Mouse (Mus musculus) adrenal gland, adult 8-10 months (tissue): Measurements from ENCODE around the gene Hnrnpa3. TPM values are rescaled to one million over a fixed set of nuclear protein-coding genes. Genes with fewer than 3 reads are reported as not detected.
A peak's percentile ranks its signal among the peaks of the same experiment; 100 is the strongest.
"Not testable (repeated sequence)": the region's sequence is repeated elsewhere in the genome, so short reads cannot be mapped to it uniquely, and the experiment has no call there.

ENCODE experiments used
- DNase-seq: peaks from one replicate; pipeline ENCODE4 v3.0.0; 2022
- total RNA-seq, 4 experiments: library from RNA; stranded (reverse); gene quantifications; 2 replicates each; pipeline ENCODE4 v1.2.4; 2022

Gene Hnrnpa3
- total RNA-seq, 4 experiments from 2014 or later: 269 to 378 (median 343) TPM

GRCm38 (mm10) chr2:75637361-75637760 lies 21.7 kb upstream of the Hnrnpa3 start:
- no peak for DNase-seq

- not testable (repeated sequence) for DNase-seq
Observed at GRCm38 (mm10) chr2:75637822-75638221, 21.2 kb upstream of the Hnrnpa3 start.

- DNase-seq: not testable (repeated sequence)
Observed at GRCm38 (mm10) chr2:75639535-75639934, 19.5 kb upstream of the Hnrnpa3 start.

- DNase-seq: not testable (repeated sequence)
Observed at GRCm38 (mm10) chr2:75642312-75642711, 16.7 kb upstream of the Hnrnpa3 start.

GRCm38 (mm10) chr2:75642795-75643550 lies 16.1 kb upstream of the Hnrnpa3 start:
- peak; percentile 74 for DNase-seq

GRCm38 (mm10) chr2:75643950-75644349 lies 15.1 kb upstream of the Hnrnpa3 start:
- no peak for DNase-seq

- no peak for DNase-seq
Observed at GRCm38 (mm10) chr2:75645251-75645650, 13.8 kb upstream of the Hnrnpa3 start.

- DNase-seq: no peak
Observed at GRCm38 (mm10) chr2:75650437-75650836, 8.6 kb upstream of the Hnrnpa3 start.

GRCm38 (mm10) chr2:75653150-75653549 lies 5.9 kb upstream of the Hnrnpa3 start:
- DNase-seq: no peak

GRCm38 (mm10) chr2:75654679-75655078 lies 4.4 kb upstream of the Hnrnpa3 start:
- DNase-seq: no peak

GRCm38 (mm10) chr2:75656924-75657323 lies 2.1 kb upstream of the Hnrnpa3 start:
- no peak for DNase-seq

GRCm38 (mm10) chr2:75657907-75658691 lies 962 bp upstream of the Hnrnpa3 start:
- no peak for DNase-seq

GRCm38 (mm10) chr2:75659629-75659960 lies 534 bp downstream of the Hnrnpa3 start:
- DNase-seq: peak; percentile 84

GRCm38 (mm10) chr2:75660255-75660948 lies 1.3 kb downstream of the Hnrnpa3 start:
- no peak for DNase-seq

GRCm38 (mm10) chr2:75661106-75661505 lies 2.0 kb downstream of the Hnrnpa3 start:
- no peak for DNase-seq

GRCm38 (mm10) chr2:75669491-75670445 lies 10.7 kb downstream of the Hnrnpa3 start:
- no peak for DNase-seq

GRCm38 (mm10) chr2:75670446-75671336 lies 11.6 kb downstream of the Hnrnpa3 start:
- DNase-seq: no peak

- no peak for DNase-seq
Observed at GRCm38 (mm10) chr2:75671337-75671660, 12.2 kb downstream of the Hnrnpa3 start.

GRCm38 (mm10) chr2:75672561-75672960 lies 13.5 kb downstream of the Hnrnpa3 start:
- no peak for DNase-seq

GRCm38 (mm10) chr2:75676567-75676966 lies 17.5 kb downstream of the Hnrnpa3 start:
- no peak for DNase-seq

GRCm38 (mm10) chr2:75679947-75680346 lies 20.9 kb downstream of the Hnrnpa3 start:
- peak; percentile 46 for DNase-seq
